Comparison of ENCODE assay signal across 28 mouse cellular contexts in the genomic region with DNA sequence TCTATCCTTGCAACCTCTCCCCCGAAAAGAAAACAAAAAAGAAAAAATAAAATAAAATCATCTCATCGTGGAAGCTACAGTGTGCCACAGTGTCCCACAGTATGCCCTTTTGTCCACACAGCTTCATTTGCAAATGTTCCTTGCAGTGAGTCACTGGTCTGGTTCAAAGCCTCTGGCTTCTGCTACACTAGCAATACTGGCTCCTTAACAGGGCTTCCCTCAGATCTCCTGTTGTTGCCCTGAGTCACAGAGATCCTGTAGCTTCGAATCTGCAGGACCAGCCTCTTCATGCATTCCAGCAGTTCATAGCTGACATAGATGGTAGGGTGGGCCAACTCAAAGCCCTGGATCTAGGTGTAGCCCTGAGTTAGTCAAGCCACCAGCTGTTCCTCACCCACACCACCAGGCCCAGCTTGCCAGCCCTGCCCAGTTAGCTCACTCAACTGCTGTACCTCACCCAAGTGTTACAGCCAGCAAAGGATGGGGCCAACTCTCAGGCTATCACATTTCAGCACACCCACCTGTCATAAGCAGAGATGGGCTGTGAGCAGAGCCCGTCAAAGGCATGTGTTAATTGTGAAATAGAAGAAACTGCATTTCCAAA. TPM values are rescaled to one million over a fixed set of nuclear protein-coding genes. Genes with fewer than 3 reads are reported as not detected.
DNase-seq lines count a peak whose midpoint lies in the region; ATAC-seq and TF ChIP-seq lines count a peak whose summit lies in the region.
"Had no signal": no experiment of that assay in that cellular context is flagged by ENCODE, and none has a peak within 500 bp of the region (broad histone marks: within the 10 kb centered on the region; RNA-seq: fewer than 3 reads in every experiment).

No protein-coding gene starts in this region.

- H3K27me3 ChIP-seq in megakaryocyte, embryonic 14.5 days (replicated peaks), result no peaks in the 10 kb centered on the region
- H3K27me3 ChIP-seq: heart, embryonic 12.5 days; hindbrain, embryonic 15.5 days; kidney, embryonic 15.5 days; limb, embryonic 12.5 days; liver, embryonic 13.5 days; midbrain, embryonic 13.5 days; neural tube, embryonic 12.5 days; Patski had no signal

- no peak for TF ChIP-seq CTCF in gastrocnemius, adult 2 months (IDR thresholded peaks at IDR 0.05)

- ATAC-seq in megakaryocyte, adult 5-6 weeks (ENCODE audit: poor library complexity, severe bottlenecking), result no peak
- ATAC-seq: activated CD4-positive, CD25-positive, alpha-beta regulatory T cell, adult 4 months; intestine, embryonic 16.5 days; midbrain, embryonic 13.5 days; Patski had no signal

- intact Hi-C loops in gastrocnemius, adult 2 months (cut with DNase I), result no loop called here
- intact Hi-C loops in gastrocnemius, postnatal 36 days (cut with DNase I), result no loop called here
- intact Hi-C loops in left cerebral cortex, postnatal 14 days (cut with DNase I), result loop anchor here (5.0 kb wide), 1 partner anchor 47 kb away; no protein-coding TSS in a partner anchor

- peak; percentile 45 for DNase-seq in gastrocnemius, adult 2 months
- DNase-seq in gastrocnemius, postnatal 36 days, result no peak
- peak; percentile 40 to 46 for DNase-seq in adrenal gland, postnatal 36 days
- no peak for DNase-seq in frontal cortex, adult 2 months (ENCODE audit: extremely low spot score in 1 of 2, low spot score in 1 of 2)
- no peak for DNase-seq in left cerebral cortex, postnatal 14 days (ENCODE audit: low spot score in 2 of 2)
- DNase-seq: cerebellum, adult 11 months; cerebellum, postnatal 10 days; heart, postnatal 14 days; kidney, postnatal 4 days; layer of hippocampus, adult 9-11 months; liver, embryonic 13.5 days; lung, embryonic 14.5 days; right cerebral cortex, adult 18-20 months; spleen, adult 18-20 months; thymus, postnatal 36 days had no signal

- H3K4me3 ChIP-seq in gastrocnemius, adult 2 months, result no peak overlapping the region
- peak overlapping the region; percentile 4 for H3K4me3 ChIP-seq in megakaryocyte, embryonic 14.5 days (replicated peaks)
- H3K4me3 ChIP-seq: heart, embryonic 12.5 days; hindbrain, embryonic 15.5 days; kidney, embryonic 15.5 days; limb, embryonic 12.5 days; liver, embryonic 13.5 days; midbrain, embryonic 13.5 days; neural tube, embryonic 12.5 days had no signal

- H3K27ac ChIP-seq in gastrocnemius, adult 2 months, result no peak overlapping the region
- H3K27ac ChIP-seq: hindbrain, embryonic 15.5 days; kidney, embryonic 15.5 days; limb, embryonic 12.5 days; liver, embryonic 13.5 days; midbrain, embryonic 13.5 days; neural tube, embryonic 12.5 days had no signal

- H3K4me1 ChIP-seq in megakaryocyte, embryonic 14.5 days, result no peaks in the 10 kb centered on the region
- H3K4me1 ChIP-seq: heart, embryonic 12.5 days; hindbrain, embryonic 15.5 days; kidney, embryonic 15.5 days; liver, embryonic 13.5 days; neural tube, embryonic 12.5 days had no signal

- no peaks in the 10 kb centered on the region for H3K9me3 ChIP-seq in megakaryocyte, embryonic 14.5 days
- H3K9me3 ChIP-seq: heart, embryonic 12.5 days; hindbrain, embryonic 15.5 days; kidney, embryonic 15.5 days; limb, embryonic 12.5 days; liver, embryonic 13.5 days; midbrain, embryonic 13.5 days; neural tube, embryonic 12.5 days had no signal

- H3K36me3 ChIP-seq in megakaryocyte, embryonic 14.5 days (replicated peaks; ENCODE audit: low read length), result no peaks in the 10 kb centered on the region
- H3K36me3 ChIP-seq: heart, embryonic 12.5 days; hindbrain, embryonic 15.5 days; kidney, embryonic 15.5 days; limb, embryonic 12.5 days; liver, embryonic 13.5 days; midbrain, embryonic 13.5 days; neural tube, embryonic 12.5 days had no signal

RNA-seq across cellular contexts. Expression of a gene that starts 2.5 kb away (rescaled TPM):
- total RNA-seq in gastrocnemius, adult 2 months (2021), result not detected
- not detected for total RNA-seq in gastrocnemius, postnatal 36 days (2021)
- polyA plus RNA-seq in megakaryocyte, embryonic 14.5 days (2012; ENCODE audit: insufficient read depth, low replicate concordance), result not detected in 2 replicates
- total RNA-seq in megakaryocyte, adult 5-6 weeks (2015), result not detected in 2 replicates
- not detected in 2 replicates for total RNA-seq in megakaryocyte, adult 5-6 weeks (2017)
- not detected for total RNA-seq in adrenal gland, postnatal 36 days (2021)
- not detected in 2 replicates for polyA plus RNA-seq in frontal cortex, adult 2 months (2012; rRNA removed)
- total RNA-seq in left cerebral cortex, postnatal 14 days (2021), result not detected
- total RNA-seq: gastrocnemius, postnatal 4 days had no signal
- polyA plus RNA-seq: activated CD4-positive, CD25-positive, alpha-beta regulatory T cell, adult 4 months; forebrain, embryonic 11.5 days; heart, embryonic 12.5 days; hindbrain, embryonic 15.5 days; kidney, embryonic 15.5 days; limb, embryonic 12.5 days; liver, embryonic 13.5 days; lung, embryonic 14.5 days; midbrain, embryonic 13.5 days; neural tube, embryonic 12.5 days; Patski had no signal

Comparison
In these comparisons a context has a peak if more than half of its experiments do, and no peak if none do; other contexts are left out.
1. DNase-seq: peak in gastrocnemius, adult 2 months (single experiment) and adrenal gland, postnatal 36 days (2 of 2); none in gastrocnemius, postnatal 36 days (0 of 2), frontal cortex, adult 2 months (0 of 2) and left cerebral cortex, postnatal 14 days (0 of 2).